Mouse (Mus musculus): ENCODE measurements around the gene Slc25a28. TPM values are rescaled to one million over a fixed set of nuclear protein-coding genes. Genes with fewer than 3 reads are reported as not detected.

Gene Slc25a28
- polyA plus RNA-seq (2012; rRNA removed) (16.5 and 19.0 TPM in 2 replicates), polyA plus RNA-seq (2014; fragmentation: Nextera tagmentation; extraction: Ambion mirVana) (4.4 and 5.1 TPM in 2 replicates)

- peak within 1 kb of the TSS; percentile 78 for H3K27ac ChIP-seq
- DNase-seq (ENCODE audit: low read depth in 3 of 3, low spot score in 3 of 3) (peak; percentile 100), ATAC-seq (ENCODE audit: insufficient read depth) (peak; percentile 89)
- H3K4me2 ChIP-seq (ENCODE audit: low read depth), result peak within 1 kb of the TSS; percentile 99
- H3K9me3 ChIP-seq (ENCODE audit: control insufficient read depth, low read length), result no peaks in the 10 kb centered on the region
- TF ChIP-seq CTCF (IDR thresholded peaks at IDR 0.05; ENCODE audit: low read depth) (peak; percentile 93), EP300 (IDR thresholded peaks at IDR 0.05; ENCODE audit: low read depth) (no peak)
- H3K9ac ChIP-seq (replicated peaks), result peak within 1 kb of the TSS; percentile 88
- under 1% methylated on average over 75 of the region's 79 CpGs for WGBS (ENCODE audit: insufficient replicate concordance)
- no peaks in the 10 kb centered on the region for H3K36me3 ChIP-seq (replicated peaks; ENCODE audit: control insufficient read depth, insufficient read depth, low read depth)
- peaks cover 9 to 14% of the 10 kb centered on the region in 2 experiments for H3K4me1 ChIP-seq (replicated peaks; ENCODE audit: control insufficient read depth in 2 of 2, insufficient read depth in 2 of 2, low read length in 1 of 2)
- H3K27me3 ChIP-seq (ENCODE audit: control insufficient read depth, insufficient read depth, low read length), result no peaks in the 10 kb centered on the region
- peak within 1 kb of the TSS; percentile 91 to 95 for H3K4me3 ChIP-seq (ENCODE audit: insufficient read depth in 1 of 2, low read depth in 2 of 2, low read length in 2 of 2)
Measured at GRCm38 (mm10) chr19:43674730-43675524, at the start of gene Slc25a28. Slc25a28 (minus strand) TSS chr19:43674881.

DNA sequence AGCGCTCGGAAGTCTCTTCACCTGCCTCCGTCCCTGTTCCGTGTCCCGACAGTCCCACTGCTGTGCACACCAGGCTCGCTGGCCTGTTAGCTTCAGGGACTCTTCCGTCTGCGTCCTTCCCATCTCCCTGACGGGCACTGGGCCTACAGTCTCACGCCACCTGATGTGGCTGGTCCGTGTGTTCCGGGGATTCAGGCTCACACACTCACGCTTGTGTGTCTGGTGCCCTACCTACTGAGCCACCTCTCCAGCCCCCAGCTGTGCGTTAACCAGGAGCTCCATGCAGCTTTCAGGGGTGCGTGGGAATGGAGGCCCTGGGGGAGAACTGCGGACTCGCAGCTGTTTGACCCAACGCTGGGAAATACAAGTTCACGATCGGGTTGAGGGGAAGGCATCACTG, 49.5 kb upstream of the Slc25a28 start:
- peaks cover 3 to 4% of the 10 kb centered on the region in 2 experiments; a peak in 2 of 4 replicates for H3K4me1 ChIP-seq (replicated peaks; ENCODE audit: control insufficient read depth in 2 of 2, insufficient read depth in 2 of 2, low read length in 1 of 2)
- no peaks in the 10 kb centered on the region for H3K9me3 ChIP-seq (ENCODE audit: control insufficient read depth, low read length)
- TF ChIP-seq EP300 (IDR thresholded peaks at IDR 0.05; ENCODE audit: low read depth) (no peak), CTCF (IDR thresholded peaks at IDR 0.05; ENCODE audit: low read depth) (no peak)
- no peak for ATAC-seq (ENCODE audit: insufficient read depth)
- no peak overlapping the region for H3K9ac ChIP-seq (replicated peaks)
- H3K36me3 ChIP-seq (replicated peaks; ENCODE audit: control insufficient read depth, insufficient read depth, low read depth), result no peaks in the 10 kb centered on the region
- no peak for DNase-seq (ENCODE audit: low read depth in 3 of 3, low spot score in 3 of 3)
- WGBS (ENCODE audit: insufficient replicate concordance), result 84% methylated on average over 20 of the region's 20 CpGs
- H3K27me3 ChIP-seq (ENCODE audit: control insufficient read depth, insufficient read depth, low read length), result no peaks in the 10 kb centered on the region
- no peak overlapping the region for H3K4me2 ChIP-seq (ENCODE audit: low read depth)
- no peak overlapping the region for H3K4me3 ChIP-seq (ENCODE audit: insufficient read depth in 1 of 2, low read depth in 2 of 2, low read length in 2 of 2)
- no peak overlapping the region for H3K27ac ChIP-seq

GRCm38 (mm10) chr19:43723501-43723900, 48.8 kb upstream of the Slc25a28 start:
- no peak overlapping the region for H3K27ac ChIP-seq
- no peak overlapping the region for H3K4me2 ChIP-seq (ENCODE audit: low read depth)
- H3K4me1 ChIP-seq (replicated peaks; ENCODE audit: control insufficient read depth in 2 of 2, insufficient read depth in 2 of 2, low read length in 1 of 2), result peaks cover 3 to 4% of the 10 kb centered on the region in 2 experiments; a peak in 2 of 4 replicates
- no peak overlapping the region for H3K4me3 ChIP-seq (ENCODE audit: insufficient read depth in 1 of 2, low read depth in 2 of 2, low read length in 2 of 2)
- 74% methylated on average over 10 of the region's 10 CpGs for WGBS (ENCODE audit: insufficient replicate concordance)
- DNase-seq (ENCODE audit: low read depth in 3 of 3, low spot score in 3 of 3), result no peak
- TF ChIP-seq EP300 (IDR thresholded peaks at IDR 0.05; ENCODE audit: low read depth) (no peak), CTCF (IDR thresholded peaks at IDR 0.05; ENCODE audit: low read depth) (no peak)
- no peaks in the 10 kb centered on the region for H3K27me3 ChIP-seq (ENCODE audit: control insufficient read depth, insufficient read depth, low read length)
- H3K9ac ChIP-seq (replicated peaks), result no peak overlapping the region
- no peaks in the 10 kb centered on the region for H3K9me3 ChIP-seq (ENCODE audit: control insufficient read depth, low read length)
- H3K36me3 ChIP-seq (replicated peaks; ENCODE audit: control insufficient read depth, insufficient read depth, low read depth), result no peaks in the 10 kb centered on the region
- no peak for ATAC-seq (ENCODE audit: insufficient read depth)

- no peak for TF ChIP-seq EP300 (IDR thresholded peaks at IDR 0.05; ENCODE audit: low read depth)
Measured at GRCm38 (mm10) chr19:43722891-43723290, 48.2 kb upstream of the Slc25a28 start.

GRCm38 (mm10) chr19:43720061-43720460, 45.4 kb upstream of the Slc25a28 start:
- Histone ChIP-seq H3K27me3 (ENCODE audit: control insufficient read depth, insufficient read depth, low read length) (no peaks in the 10 kb centered on the region), H3K4me2 (ENCODE audit: low read depth) (no peak overlapping the region), H3K9me3 (ENCODE audit: control insufficient read depth, low read length) (no peaks in the 10 kb centered on the region), H3K27ac (no peak overlapping the region), H3K4me1 (replicated peaks; ENCODE audit: control insufficient read depth in 2 of 2, insufficient read depth in 2 of 2, low read length in 1 of 2) (no peaks in the 10 kb centered on the region; a peak in 1 of 4 replicates), H3K9ac (replicated peaks) (no peak overlapping the region), H3K4me3 (ENCODE audit: insufficient read depth in 1 of 2, low read depth in 2 of 2, low read length in 2 of 2) (no peak overlapping the region), H3K36me3 (replicated peaks; ENCODE audit: control insufficient read depth, insufficient read depth, low read depth) (no peaks in the 10 kb centered on the region)
- 82% methylated on average over 11 of the region's 11 CpGs for WGBS (ENCODE audit: insufficient replicate concordance)
- DNase-seq (ENCODE audit: low read depth in 3 of 3, low spot score in 3 of 3) (no peak), ATAC-seq (ENCODE audit: insufficient read depth) (no peak)
- TF ChIP-seq CTCF (IDR thresholded peaks at IDR 0.05; ENCODE audit: low read depth), result no peak
- TF ChIP-seq EP300 (IDR thresholded peaks at IDR 0.05; ENCODE audit: low read depth), result no peak

More at GRCm38 (mm10) chr19:43722891-43723290, 48.2 kb upstream of the Slc25a28 start:
- Histone ChIP-seq H3K9me3 (ENCODE audit: control insufficient read depth, low read length) (no peaks in the 10 kb centered on the region), H3K4me1 (replicated peaks; ENCODE audit: control insufficient read depth in 2 of 2, insufficient read depth in 2 of 2, low read length in 1 of 2) (peaks cover 3 to 4% of the 10 kb centered on the region in 2 experiments; a peak in 2 of 4 replicates), H3K4me2 (ENCODE audit: low read depth) (no peak overlapping the region), H3K9ac (replicated peaks) (no peak overlapping the region), H3K4me3 (ENCODE audit: insufficient read depth in 1 of 2, low read depth in 2 of 2, low read length in 2 of 2) (no peak overlapping the region), H3K27me3 (ENCODE audit: control insufficient read depth, insufficient read depth, low read length) (no peaks in the 10 kb centered on the region), H3K27ac (no peak overlapping the region), H3K36me3 (replicated peaks; ENCODE audit: control insufficient read depth, insufficient read depth, low read depth) (no peaks in the 10 kb centered on the region)
- DNase-seq (ENCODE audit: low read depth in 3 of 3, low spot score in 3 of 3), result no peak
- ATAC-seq (ENCODE audit: insufficient read depth), result no peak
- 60% methylated on average over 8 of the region's 8 CpGs for WGBS (ENCODE audit: insufficient replicate concordance)
